Mouse (Mus musculus) urinary bladder, postnatal 14 days (tissue): ENCODE results near the gene Olfr108.

Experiments used
- DNase-seq: peaks from one replicate; pipeline ENCODE4 v3.0.0; 2021; ENCODE audit warnings: low spot score

The Olfr108 gene

DNA sequence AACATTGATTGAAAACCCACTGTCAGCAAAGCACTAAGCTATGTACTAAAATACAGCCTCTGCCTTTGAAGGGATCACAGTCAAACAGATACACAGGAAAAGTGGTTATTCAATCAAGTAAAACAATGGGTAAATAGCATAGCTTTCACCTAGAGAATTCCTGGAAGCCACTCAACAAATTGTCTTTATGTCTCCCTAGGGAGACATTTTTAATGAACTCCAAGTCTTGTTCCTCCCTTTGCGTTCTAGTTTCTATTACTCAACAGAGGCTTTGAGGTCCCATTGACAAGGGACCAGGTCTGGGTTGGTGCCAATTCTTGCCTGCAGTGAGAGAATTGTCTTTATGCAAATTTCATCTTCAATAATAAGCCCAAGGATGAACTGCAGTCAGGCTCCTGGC, at the start of gene Olfr108:
TSS of gene Olfr108 (plus strand) at position 301 of the 400 bp plus-strand sequence.
- DNase-seq: no peak

DNA sequence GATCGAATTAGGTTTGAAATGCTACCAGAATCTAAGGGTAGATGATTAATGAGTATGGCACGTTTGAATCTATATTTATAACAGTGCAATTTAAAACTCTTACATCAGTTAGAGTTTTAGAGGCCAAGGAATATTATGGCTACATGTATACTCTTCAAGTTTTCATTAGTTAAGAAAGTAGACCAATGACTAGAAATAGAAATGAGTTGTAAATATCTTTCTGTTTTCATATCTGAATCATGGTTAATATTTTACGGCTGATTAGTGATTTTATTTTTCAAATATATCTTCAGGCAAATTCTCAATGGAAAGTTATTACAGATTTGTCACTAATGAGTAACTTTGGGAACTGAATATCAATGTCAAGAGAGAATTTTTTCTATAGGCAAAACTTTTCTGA, 46.4 kb upstream of the Olfr108 start, which contains the start of gene Olfr107:
TSS of gene Olfr107 (plus strand) at position 301 of the 400 bp plus-strand sequence.
- no peak for DNase-seq

DNA sequence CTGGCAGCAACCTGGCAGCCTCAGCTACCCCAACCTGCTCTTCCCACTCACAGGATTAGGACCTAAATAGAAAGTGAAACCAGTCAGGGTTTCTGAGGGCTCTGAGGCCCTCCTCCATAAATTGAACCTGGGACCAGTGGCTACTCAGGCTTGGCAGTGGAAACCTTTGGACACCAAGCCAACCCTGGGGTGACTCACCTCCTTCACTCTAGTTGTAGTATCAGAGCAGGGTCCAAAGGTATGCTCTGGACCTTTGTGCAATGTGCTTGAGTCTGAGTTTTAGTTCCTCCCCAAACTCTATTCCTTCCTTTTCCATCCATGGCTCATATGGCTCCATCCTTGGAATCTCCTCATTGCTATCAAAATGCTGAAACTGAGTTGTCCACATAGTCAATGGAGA, 31.9 kb upstream of the Olfr108 start:
- DNase-seq: no peak

DNA sequence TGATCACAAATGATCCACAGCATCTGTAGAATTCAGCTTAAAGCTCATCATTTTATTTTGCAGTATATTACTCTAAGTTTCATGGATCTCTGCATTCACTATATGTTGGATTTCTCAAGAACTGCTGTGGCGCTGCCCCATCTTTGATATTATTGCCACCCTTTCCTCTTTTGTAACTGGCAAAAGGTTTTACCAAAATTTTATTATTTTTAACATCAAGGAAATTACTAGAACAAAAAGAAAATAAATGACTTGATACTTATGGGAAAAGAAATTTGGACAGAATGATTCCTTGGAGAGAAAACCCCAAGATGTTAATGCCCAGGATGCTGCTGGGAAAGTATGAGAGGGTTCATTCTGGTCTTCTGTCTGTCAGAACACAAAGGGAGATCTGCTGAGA, 13.3 kb downstream of the Olfr108 start, which contains the start of gene Olfr109:
TSS of gene Olfr109 (plus strand) at position 301 of the 400 bp plus-strand sequence.
- DNase-seq: no peak

DNA sequence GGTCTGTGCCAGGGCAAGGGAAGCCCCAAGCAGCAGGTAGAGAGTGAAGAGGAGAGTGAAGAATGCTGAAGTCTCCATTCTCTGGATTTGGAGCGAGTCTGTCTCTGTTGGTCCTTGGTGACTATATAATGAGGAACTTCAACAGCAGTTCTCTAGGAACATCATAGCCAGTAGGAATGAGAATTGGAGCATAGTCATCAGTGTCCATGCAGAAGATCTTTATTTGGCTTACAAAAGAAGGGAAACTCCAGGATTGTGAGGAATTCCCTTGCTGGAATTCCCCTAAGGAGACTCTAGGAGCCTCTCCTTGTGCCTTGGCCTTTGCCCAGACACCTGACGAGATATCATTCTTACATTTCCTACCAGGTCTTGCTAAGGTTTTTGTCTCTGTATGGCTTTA, 38.2 kb downstream of the Olfr108 start, which contains the start of gene H2-M2:
TSS of gene H2-M2 (minus strand) at position 101 of the 400 bp plus-strand sequence.
- no peak for DNase-seq

DNA sequence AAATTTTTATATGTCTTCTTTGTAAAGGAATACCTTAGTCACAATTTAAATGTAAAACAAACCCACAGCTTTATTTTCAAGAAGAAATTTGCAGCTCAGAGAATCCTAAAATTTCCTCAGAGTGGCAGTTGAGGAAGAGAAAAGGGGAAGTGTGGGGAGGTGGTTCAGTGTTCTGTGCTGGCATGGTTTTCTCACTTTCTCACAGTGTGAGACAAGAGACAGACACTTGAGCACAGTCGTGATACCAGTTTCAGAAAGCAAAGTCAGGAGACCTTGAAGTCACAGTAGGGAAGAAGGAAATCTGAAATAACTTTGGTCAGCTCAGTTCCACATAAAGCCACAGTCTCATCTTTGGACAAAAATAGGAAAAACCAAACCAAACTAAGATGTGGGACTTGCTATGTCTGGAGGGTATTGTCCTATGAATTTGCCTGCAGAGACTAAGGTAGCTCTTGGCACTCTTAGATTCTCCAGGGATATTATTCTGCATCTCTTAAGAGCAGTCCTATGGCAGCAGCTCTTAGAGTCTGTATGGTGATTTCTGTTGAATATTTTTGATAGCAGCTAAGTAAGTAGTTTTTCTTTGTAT, 46.7 kb downstream of the Olfr108 start, which contains the start of gene Olfr110:
TSS of gene Olfr110 (plus strand) at position 539 of the 589 bp plus-strand sequence.
- DNase-seq: no peak
